Mouse (Mus musculus): Measurements from ENCODE around the gene Tmem178.

GRCm38 (mm10) chr17:81010199-81010598 is 65.8 kb downstream of the Tmem178 start:
- TF ChIP-seq GATA1 (IDR thresholded peaks at IDR 0.05; ENCODE audit: borderline replicate concordance, low read length) (no peak), FLI1 (IDR thresholded peaks at IDR 0.05; ENCODE audit: low read length) (no peak)

Data from megakaryocyte, embryonic 14.5 days (primary cell).